Mouse (Mus musculus): ENCODE results near the gene Taar1. TPM values are rescaled to one million over a fixed set of nuclear protein-coding genes. Genes with fewer than 3 reads are reported as not detected.

Gene Taar1
- polyA plus RNA-seq, 1 experiment from 2014 or later, result not detected

DNA sequence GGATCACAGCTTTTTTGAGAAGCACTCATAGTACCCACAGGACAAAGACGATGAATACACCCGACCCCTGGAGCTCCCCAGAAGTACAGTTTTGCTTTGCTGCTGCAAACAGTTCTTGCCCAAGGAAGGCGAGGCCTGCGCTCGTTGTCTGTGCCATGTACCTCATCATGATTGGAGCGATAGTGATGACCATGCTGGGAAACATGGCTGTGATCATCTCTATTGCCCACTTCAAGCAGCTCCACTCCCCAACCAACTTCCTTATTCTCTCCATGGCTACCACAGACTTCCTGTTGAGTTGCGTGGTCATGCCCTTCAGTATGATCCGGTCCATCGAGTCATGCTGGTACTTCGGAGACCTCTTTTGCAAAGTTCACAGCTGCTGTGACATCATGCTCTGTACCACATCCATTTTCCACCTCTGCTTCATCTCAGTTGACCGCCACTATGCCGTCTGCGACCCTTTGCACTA is 40.3 kb downstream of the Taar1 start, which contains the start of gene Taar4:
Gene Taar4 (plus strand): TSS at position 51 of the 472 bp plus-strand sequence.
- Histone ChIP-seq H3K9ac (ENCODE audit: low read length) (no peak within 1 kb of the TSS), H3K4me3 (ENCODE audit: low read depth, low read length) (no peak within 1 kb of the TSS), H3K4me2 (ENCODE audit: low read length) (no peak within 1 kb of the TSS), H3K36me3 (ENCODE audit: control insufficient read depth, insufficient read depth, low read length) (no peaks in the 10 kb centered on the region), H3K27ac (ENCODE audit: low read depth) (no peak within 1 kb of the TSS), H3K27me3 (replicated peaks; ENCODE audit: control insufficient read depth, insufficient read depth, low read length) (no peaks in the 10 kb centered on the region), H3K4me1 (replicated peaks; ENCODE audit: control insufficient read depth, insufficient read depth, low read length) (no peaks in the 10 kb centered on the region), H3K9me3 (ENCODE audit: control insufficient read depth, low read length) (no peaks in the 10 kb centered on the region)
- no peak for ATAC-seq (replicated peaks; ENCODE audit: low FRiP score, low TSS enrichment, low read depth)
- no peak for DNase-seq (ENCODE audit: low spot score)
- WGBS, result 96% methylated on average over 13 of the region's 13 CpGs

GRCm38 (mm10) chr10:23963444-23963843 is 43.3 kb downstream of the Taar1 start:
- no peaks in the 10 kb centered on the region for H3K9me3 ChIP-seq (ENCODE audit: control insufficient read depth, low read length)
- H3K4me1 ChIP-seq (replicated peaks; ENCODE audit: control insufficient read depth, insufficient read depth, low read length), result no peaks in the 10 kb centered on the region
- no peak for DNase-seq (ENCODE audit: low spot score)
- 51% methylated on average over 3 of the region's 3 CpGs for WGBS
- H3K9ac ChIP-seq (ENCODE audit: low read length), result no peak overlapping the region
- no peak overlapping the region for H3K27ac ChIP-seq (ENCODE audit: low read depth)
- ATAC-seq (replicated peaks; ENCODE audit: low FRiP score, low TSS enrichment, low read depth), result no peak
- H3K27me3 ChIP-seq (replicated peaks; ENCODE audit: control insufficient read depth, insufficient read depth, low read length), result no peaks in the 10 kb centered on the region
- H3K36me3 ChIP-seq (ENCODE audit: control insufficient read depth, insufficient read depth, low read length), result no peaks in the 10 kb centered on the region
- H3K4me3 ChIP-seq (ENCODE audit: low read depth, low read length), result no peak overlapping the region
- no peak overlapping the region for H3K4me2 ChIP-seq (ENCODE audit: low read length)

DNA sequence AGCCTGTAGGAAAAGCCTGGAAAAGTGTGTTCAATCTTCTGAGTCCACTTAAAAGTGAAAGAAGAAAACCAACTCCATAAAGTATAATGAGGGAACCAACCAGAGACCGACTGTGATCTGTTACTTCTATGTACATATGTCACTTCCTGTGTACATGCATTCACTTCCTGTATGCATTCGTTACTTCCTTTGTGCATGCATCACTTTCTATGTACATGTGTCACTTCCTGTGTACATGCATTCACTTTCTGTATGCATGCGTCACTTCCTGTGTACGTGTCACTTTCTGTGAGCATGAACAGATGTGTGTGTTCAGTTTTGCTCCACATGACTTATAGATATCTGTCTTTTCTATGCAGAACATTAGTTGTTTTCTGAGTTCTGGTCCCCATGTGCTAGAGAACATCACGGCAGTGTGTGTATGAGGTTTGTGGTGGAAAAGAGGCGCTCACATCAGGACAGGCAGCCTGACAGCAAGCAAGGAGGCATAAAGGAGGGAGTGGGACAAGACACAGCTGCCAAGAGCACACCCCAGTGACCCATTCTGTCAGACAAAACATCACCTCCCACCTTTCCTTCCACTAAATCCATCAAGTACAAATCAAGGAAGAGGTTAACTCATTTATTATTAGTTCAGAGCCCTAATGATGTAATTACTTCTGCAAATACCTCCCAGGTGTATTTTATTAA is 44.9 kb downstream of the Taar1 start:
- 79% methylated on average over 6 of the region's 6 CpGs for WGBS
- no peak for ATAC-seq (replicated peaks; ENCODE audit: low FRiP score, low TSS enrichment, low read depth)
- no peak for DNase-seq (ENCODE audit: low spot score)

GRCm38 (mm10) chr10:23970656-23971165 is 50.6 kb downstream of the Taar1 start, which contains the start of gene Taar5:
TSS of gene Taar5 (plus strand) at chr10:23970706.
- DNase-seq (ENCODE audit: low spot score) (no peak), ATAC-seq (replicated peaks; ENCODE audit: low FRiP score, low TSS enrichment, low read depth) (no peak)
- Histone ChIP-seq H3K27ac (ENCODE audit: low read depth) (no peak within 1 kb of the TSS), H3K4me1 (replicated peaks; ENCODE audit: control insufficient read depth, insufficient read depth, low read length) (no peaks in the 10 kb centered on the region), H3K4me3 (ENCODE audit: low read depth, low read length) (no peak within 1 kb of the TSS), H3K9me3 (ENCODE audit: control insufficient read depth, low read length) (no peaks in the 10 kb centered on the region), H3K4me2 (ENCODE audit: low read length) (no peak within 1 kb of the TSS), H3K36me3 (ENCODE audit: control insufficient read depth, insufficient read depth, low read length) (no peaks in the 10 kb centered on the region), H3K9ac (ENCODE audit: low read length) (no peak within 1 kb of the TSS), H3K27me3 (replicated peaks; ENCODE audit: control insufficient read depth, insufficient read depth, low read length) (no peaks in the 10 kb centered on the region)
- 80% methylated on average over 11 of the region's 11 CpGs for WGBS

More for the DNA sequence above, 44.9 kb downstream of the Taar1 start:
- no peak overlapping the region for H3K4me2 ChIP-seq (ENCODE audit: low read length)
- H3K9me3 ChIP-seq (ENCODE audit: control insufficient read depth, low read length), result no peaks in the 10 kb centered on the region
- no peak overlapping the region for H3K9ac ChIP-seq (ENCODE audit: low read length)
- no peaks in the 10 kb centered on the region for H3K4me1 ChIP-seq (replicated peaks; ENCODE audit: control insufficient read depth, insufficient read depth, low read length)
- no peaks in the 10 kb centered on the region for H3K27me3 ChIP-seq (replicated peaks; ENCODE audit: control insufficient read depth, insufficient read depth, low read length)
- no peak overlapping the region for H3K27ac ChIP-seq (ENCODE audit: low read depth)
- no peaks in the 10 kb centered on the region for H3K36me3 ChIP-seq (ENCODE audit: control insufficient read depth, insufficient read depth, low read length)
- H3K4me3 ChIP-seq (ENCODE audit: low read depth, low read length), result no peak overlapping the region

Other genes starting within 250 kb of the Taar1 start
- 270 and 302 TPM in 2 replicates for gene Rps12, start 133.1 kb upstream of the Taar1 start, polyA plus RNA-seq (2014; fragmentation: Nextera tagmentation; extraction: Ambion mirVana)
- gene Slc18b1, start 123.4 kb upstream of the Taar1 start, polyA plus RNA-seq (2014; fragmentation: Nextera tagmentation; extraction: Ambion mirVana), result 16.3 and 17.8 TPM in 2 replicates
- gene Vnn3, start 68.9 kb upstream of the Taar1 start, polyA plus RNA-seq (2014; fragmentation: Nextera tagmentation; extraction: Ambion mirVana), result 0.12 TPM in 1 of 2 replicates, not detected in the other
- 2.6 and 2.9 TPM in 2 replicates for gene Vnn1, start 25.7 kb upstream of the Taar1 start, polyA plus RNA-seq (2014; fragmentation: Nextera tagmentation; extraction: Ambion mirVana)
- 0.42 TPM in 1 of 2 replicates, not detected in the other for gene Taar2, start 18.2 kb downstream of the Taar1 start, polyA plus RNA-seq (2014; fragmentation: Nextera tagmentation; extraction: Ambion mirVana)
- not detected in 2 replicates for gene Taar3, start 29.2 kb downstream of the Taar1 start, polyA plus RNA-seq (2014; fragmentation: Nextera tagmentation; extraction: Ambion mirVana)
- not detected in 2 replicates for gene Taar4, start 40.1 kb downstream of the Taar1 start, polyA plus RNA-seq (2014; fragmentation: Nextera tagmentation; extraction: Ambion mirVana)
- not detected in 2 replicates for gene Taar5, start 50.4 kb downstream of the Taar1 start, polyA plus RNA-seq (2014; fragmentation: Nextera tagmentation; extraction: Ambion mirVana)
- gene Taar6, start 65.3 kb downstream of the Taar1 start, polyA plus RNA-seq (2014; fragmentation: Nextera tagmentation; extraction: Ambion mirVana), result not detected in 2 replicates
- gene Taar7a, start 73.1 kb downstream of the Taar1 start, polyA plus RNA-seq (2014; fragmentation: Nextera tagmentation; extraction: Ambion mirVana), result not detected in 2 replicates
- not detected in 2 replicates for gene Taar7b, start 79.6 kb downstream of the Taar1 start, polyA plus RNA-seq (2014; fragmentation: Nextera tagmentation; extraction: Ambion mirVana)
- not detected in 2 replicates for gene Taar7d, start 106.9 kb downstream of the Taar1 start, polyA plus RNA-seq (2014; fragmentation: Nextera tagmentation; extraction: Ambion mirVana)
- not detected in 2 replicates for gene Taar7e, start 117.3 kb downstream of the Taar1 start, polyA plus RNA-seq (2014; fragmentation: Nextera tagmentation; extraction: Ambion mirVana)
- not detected in 2 replicates for gene Taar7f, start 129.2 kb downstream of the Taar1 start, polyA plus RNA-seq (2014; fragmentation: Nextera tagmentation; extraction: Ambion mirVana)
- not detected in 2 replicates for gene Taar8a, start 156.1 kb downstream of the Taar1 start, polyA plus RNA-seq (2014; fragmentation: Nextera tagmentation; extraction: Ambion mirVana)
- not detected in 2 replicates for gene Taar8b, start 171.9 kb downstream of the Taar1 start, polyA plus RNA-seq (2014; fragmentation: Nextera tagmentation; extraction: Ambion mirVana)
- not detected in 2 replicates for gene Taar8c, start 181.6 kb downstream of the Taar1 start, polyA plus RNA-seq (2014; fragmentation: Nextera tagmentation; extraction: Ambion mirVana)
- not detected in 2 replicates for gene Taar9, start 189.2 kb downstream of the Taar1 start, polyA plus RNA-seq (2014; fragmentation: Nextera tagmentation; extraction: Ambion mirVana)
- gene Stx7, start 228.9 kb downstream of the Taar1 start, polyA plus RNA-seq (2014; fragmentation: Nextera tagmentation; extraction: Ambion mirVana), result 91.8 and 100 TPM in 2 replicates